Mouse (Mus musculus) thymus, postnatal 10 days (tissue): ENCODE data around the gene Irak1bp1.

Experiments
- DNase-seq, 2 experiments: peaks; one replicate each; pipeline ENCODE4 v3.0.0; 2021; ENCODE audit warnings: low spot score in 2 of 2

Irak1bp1 gene

GRCm38 (mm10) chr9:82829007-82829689 lies at the start of gene Irak1bp1:
Gene Irak1bp1, plus strand, starts transcription at chr9:82829540.
- DNase-seq = no peak

- no peak for DNase-seq
These were observed 41.0 kb upstream of the Irak1bp1 start for GRCm38 (mm10) chr9:82788375-82788774.

- DNase-seq = no peak
These were observed 29.0 kb upstream of the Irak1bp1 start for GRCm38 (mm10) chr9:82800360-82800759.

GRCm38 (mm10) chr9:82807129-82807528 lies 22.2 kb upstream of the Irak1bp1 start:
- no peak for DNase-seq

GRCm38 (mm10) chr9:82807635-82808034 lies 21.7 kb upstream of the Irak1bp1 start:
- DNase-seq = no peak

- DNase-seq = no peak
These were observed 17.0 kb upstream of the Irak1bp1 start for GRCm38 (mm10) chr9:82812172-82812963.

- DNase-seq = no peak
These were observed 14.8 kb upstream of the Irak1bp1 start for GRCm38 (mm10) chr9:82814536-82814935.

GRCm38 (mm10) chr9:82815257-82815785 lies 14.0 kb upstream of the Irak1bp1 start:
- no peak for DNase-seq

- no peak for DNase-seq
These were observed 2.9 kb upstream of the Irak1bp1 start for GRCm38 (mm10) chr9:82826426-82826825.

- peak; percentile 86 to 89 for DNase-seq
These were observed 522 bp downstream of the Irak1bp1 start for GRCm38 (mm10) chr9:82829693-82830430.

- no peak for DNase-seq
These were observed 2.6 kb downstream of the Irak1bp1 start for GRCm38 (mm10) chr9:82831891-82832290.

GRCm38 (mm10) chr9:82835921-82836320 lies 6.6 kb downstream of the Irak1bp1 start:
- DNase-seq = no peak

GRCm38 (mm10) chr9:82842671-82843070 lies 13.3 kb downstream of the Irak1bp1 start:
- no peak for DNase-seq

GRCm38 (mm10) chr9:82854040-82854439 lies 24.7 kb downstream of the Irak1bp1 start:
- peak in 1 of 2 experiments; percentile 37 for DNase-seq

- peak; percentile 25 to 43 for DNase-seq
These were observed 25.8 kb downstream of the Irak1bp1 start for GRCm38 (mm10) chr9:82854973-82855614.

GRCm38 (mm10) chr9:82856241-82856640 lies 26.9 kb downstream of the Irak1bp1 start:
- DNase-seq = no peak

GRCm38 (mm10) chr9:82860805-82861204 lies 31.5 kb downstream of the Irak1bp1 start:
- no peak for DNase-seq

GRCm38 (mm10) chr9:82861316-82861715 lies 32.0 kb downstream of the Irak1bp1 start:
- DNase-seq = no peak

- DNase-seq = no peak
These were observed 32.6 kb downstream of the Irak1bp1 start for GRCm38 (mm10) chr9:82861775-82862430.

- DNase-seq = no peak
These were observed 36.8 kb downstream of the Irak1bp1 start for GRCm38 (mm10) chr9:82866121-82866520.

- no peak for DNase-seq
These were observed 38.4 kb downstream of the Irak1bp1 start for GRCm38 (mm10) chr9:82867698-82868097.
